Mouse (Mus musculus): ENCODE measurements at regions not wholly inside any gene's neighbourhood (a gene's known extent, or its start where the extent isn't known, plus 50 kb on each side); places are given as distances from the start of the nearest gene placed in this dataset.

- no peak for DNase-seq (ENCODE audit: low spot score in 2 of 2)
These were observed 51.3 kb upstream of the Mki67 start for GRCm38 (mm10) chr7:135767493-135767892.

GRCm38 (mm10) chr7:135768064-135768463, 51.9 kb upstream of the Mki67 start:
- DNase-seq (ENCODE audit: low spot score in 2 of 2) = no peak

GRCm38 (mm10) chr7:135768592-135768991, 52.4 kb upstream of the Mki67 start:
- peak; percentile 83 for DNase-seq (ENCODE audit: low spot score in 2 of 2)

- no peak for DNase-seq (ENCODE audit: low spot score in 2 of 2)
These were observed 53.0 kb upstream of the Mki67 start for GRCm38 (mm10) chr7:135769082-135769673.

GRCm38 (mm10) chr7:135770051-135770450, 53.9 kb upstream of the Mki67 start:
- DNase-seq (ENCODE audit: low spot score in 2 of 2) = no peak

- no peak for DNase-seq (ENCODE audit: low spot score in 2 of 2)
These were observed 59.8 kb upstream of the Mki67 start for GRCm38 (mm10) chr7:135775832-135776433.

- no peak for DNase-seq (ENCODE audit: low spot score in 2 of 2)
These were observed 74.0 kb upstream of the Mki67 start for GRCm38 (mm10) chr7:135790167-135790566.

GRCm38 (mm10) chr7:135790978-135791377, 74.8 kb upstream of the Mki67 start:
- DNase-seq (ENCODE audit: low spot score in 2 of 2) = peak; percentile 62 to 71

GRCm38 (mm10) chr7:135791953-135792690, 76.0 kb upstream of the Mki67 start:
- no peak for DNase-seq (ENCODE audit: low spot score in 2 of 2)

GRCm38 (mm10) chr7:135792918-135793317, 76.8 kb upstream of the Mki67 start:
- peak; percentile 12 to 38 for DNase-seq (ENCODE audit: low spot score in 2 of 2)

- DNase-seq (ENCODE audit: low spot score in 2 of 2) = no peak
These were observed 78.1 kb upstream of the Mki67 start for GRCm38 (mm10) chr7:135794238-135794637.

- DNase-seq (ENCODE audit: low spot score in 2 of 2) = no peak
These were observed 78.5 kb upstream of the Mki67 start for GRCm38 (mm10) chr7:135794679-135795078.

GRCm38 (mm10) chr7:135798441-135798840, 82.3 kb upstream of the Mki67 start:
- no peak for DNase-seq (ENCODE audit: low spot score in 2 of 2)

GRCm38 (mm10) chr7:135802598-135803121, 86.5 kb upstream of the Mki67 start:
- DNase-seq (ENCODE audit: low spot score in 2 of 2) = no peak

GRCm38 (mm10) chr7:135804730-135805129, 88.6 kb upstream of the Mki67 start:
- DNase-seq (ENCODE audit: low spot score in 2 of 2) = no peak

- DNase-seq (ENCODE audit: low spot score in 2 of 2) = no peak
These were observed 90.0 kb upstream of the Mki67 start for GRCm38 (mm10) chr7:135806139-135806538.

- no peak for DNase-seq (ENCODE audit: low spot score in 2 of 2)
These were observed 90.5 kb upstream of the Mki67 start for GRCm38 (mm10) chr7:135806673-135807072.

GRCm38 (mm10) chr7:135809167-135809566, 93.0 kb upstream of the Mki67 start:
- no peak for DNase-seq (ENCODE audit: low spot score in 2 of 2)

- no peak for DNase-seq (ENCODE audit: low spot score in 2 of 2)
These were observed 93.7 kb upstream of the Mki67 start for GRCm38 (mm10) chr7:135809751-135810379.

GRCm38 (mm10) chr7:135810971-135811370, 94.8 kb upstream of the Mki67 start:
- no peak for DNase-seq (ENCODE audit: low spot score in 2 of 2)

GRCm38 (mm10) chr7:135813616-135814015, 97.5 kb upstream of the Mki67 start:
- no peak for DNase-seq (ENCODE audit: low spot score in 2 of 2)

- DNase-seq (ENCODE audit: low spot score in 2 of 2) = no peak
These were observed 100.0 kb upstream of the Mki67 start for GRCm38 (mm10) chr7:135816191-135816590.
